Mouse (Mus musculus): Measurements from ENCODE around the gene Canx. TPM values are rescaled to one million over a fixed set of nuclear protein-coding genes. Genes with fewer than 3 reads are reported as not detected.
"Not testable (repeated sequence)": the region's sequence is repeated elsewhere in the genome, so short reads cannot be mapped to it uniquely, and the experiment has no call there.

Gene Canx
- total RNA-seq, 2 experiments from 2014 or later: 266 to 295 TPM

GRCm38 (mm10) chr11:50336891-50337290 is 11.4 kb upstream of the Canx start:
- intact Hi-C loops (cut with DNase I): no loop called here
- DNase-seq (ENCODE audit: low spot score): no peak

- intact Hi-C loops (cut with DNase I): no loop called here
- DNase-seq (ENCODE audit: low spot score): no peak
Measured at GRCm38 (mm10) chr11:50336126-50336525, 10.7 kb upstream of the Canx start.

GRCm38 (mm10) chr11:50333181-50333580 is 7.7 kb upstream of the Canx start:
- DNase-seq (ENCODE audit: low spot score): no peak
- intact Hi-C loops (cut with DNase I): no loop called here

GRCm38 (mm10) chr11:50329378-50329777 is 3.9 kb upstream of the Canx start:
- intact Hi-C loops (cut with DNase I): no loop called here

GRCm38 (mm10) chr11:50328075-50328625 is 2.7 kb upstream of the Canx start:
- intact Hi-C loops (cut with DNase I): no loop called here
- no peak for DNase-seq (ENCODE audit: low spot score)

More at GRCm38 (mm10) chr11:50329378-50329777, 3.9 kb upstream of the Canx start:
- no peak for DNase-seq (ENCODE audit: low spot score)

- intact Hi-C loops (cut with DNase I): no loop called here
- no peak for DNase-seq (ENCODE audit: low spot score)
Measured at GRCm38 (mm10) chr11:50326302-50326966, 961 bp upstream of the Canx start.

GRCm38 (mm10) chr11:50324751-50325471 is 562 bp downstream of the Canx start:
- intact Hi-C loops (cut with DNase I): loop anchor here (5.0 kb wide), 1 partner anchor 37 kb away; no protein-coding TSS in a partner anchor
- DNase-seq (ENCODE audit: low spot score): no peak

GRCm38 (mm10) chr11:50323843-50324242 is 1.6 kb downstream of the Canx start:
- intact Hi-C loops (cut with DNase I): loop anchor here (5.0 kb wide), 1 partner anchor 38 kb away; no protein-coding TSS in a partner anchor
- DNase-seq (ENCODE audit: low spot score): no peak

GRCm38 (mm10) chr11:50322345-50322744 is 3.1 kb downstream of the Canx start:
- no peak for DNase-seq (ENCODE audit: low spot score)
- intact Hi-C loops (cut with DNase I): loop anchor here (5.0 kb wide), 1 partner anchor 40 kb away; no protein-coding TSS in a partner anchor

- intact Hi-C loops (cut with DNase I): loop anchor here (5.0 kb wide), 1 partner anchor 41 kb away; no protein-coding TSS in a partner anchor
- no peak for DNase-seq (ENCODE audit: low spot score)
Measured at GRCm38 (mm10) chr11:50321239-50321638, 4.2 kb downstream of the Canx start.

- intact Hi-C loops (cut with DNase I): not testable (repeated sequence)
Measured at GRCm38 (mm10) chr11:50319343-50319742, 6.1 kb downstream of the Canx start.

GRCm38 (mm10) chr11:50312803-50313202 is 12.7 kb downstream of the Canx start:
- no peak for DNase-seq (ENCODE audit: low spot score)
- intact Hi-C loops (cut with DNase I): no loop called here

More at GRCm38 (mm10) chr11:50319343-50319742, 6.1 kb downstream of the Canx start:
- not testable (repeated sequence) for DNase-seq (ENCODE audit: low spot score)

- DNase-seq (ENCODE audit: low spot score): no peak
- intact Hi-C loops (cut with DNase I): no loop called here
Measured at GRCm38 (mm10) chr11:50303406-50303805, 22.1 kb downstream of the Canx start.

GRCm38 (mm10) chr11:50292190-50292855 is 33.1 kb downstream of the Canx start, which contains the start of gene Maml1:
TSS of gene Maml1 (minus strand) at chr11:50292311.
- intact Hi-C loops (cut with DNase I): no loop called here
- DNase-seq (ENCODE audit: low spot score): peak; percentile 97

GRCm38 (mm10) chr11:50291321-50292165 is 33.9 kb downstream of the Canx start:
- DNase-seq (ENCODE audit: low spot score): peak; percentile 26
- intact Hi-C loops (cut with DNase I): loop anchor here (2.0 kb wide), 2 partner anchors 21 to 55 kb away; no protein-coding TSS in a partner anchor

- DNase-seq (ENCODE audit: low spot score): no peak
- intact Hi-C loops (cut with DNase I): loop anchor here (2.0 kb wide), 2 partner anchors 20 to 54 kb away; no protein-coding TSS in a partner anchor
Measured at GRCm38 (mm10) chr11:50290486-50291225, 34.8 kb downstream of the Canx start.

- DNase-seq (ENCODE audit: low spot score): no peak
- intact Hi-C loops (cut with DNase I): no loop called here
Measured at GRCm38 (mm10) chr11:50286428-50286827, 39.0 kb downstream of the Canx start.

GRCm38 (mm10) chr11:50285696-50286095 is 39.8 kb downstream of the Canx start:
- no peak for DNase-seq (ENCODE audit: low spot score)
- intact Hi-C loops (cut with DNase I): no loop called here
